Mouse (Mus musculus): ENCODE measurements around the gene Rap2b. TPM values are rescaled to one million over a fixed set of nuclear protein-coding genes. Genes with fewer than 3 reads are reported as not detected.

Rap2b gene
- polyA plus RNA-seq, 1 experiment from 2014 or later: 4.9 TPM

DNA sequence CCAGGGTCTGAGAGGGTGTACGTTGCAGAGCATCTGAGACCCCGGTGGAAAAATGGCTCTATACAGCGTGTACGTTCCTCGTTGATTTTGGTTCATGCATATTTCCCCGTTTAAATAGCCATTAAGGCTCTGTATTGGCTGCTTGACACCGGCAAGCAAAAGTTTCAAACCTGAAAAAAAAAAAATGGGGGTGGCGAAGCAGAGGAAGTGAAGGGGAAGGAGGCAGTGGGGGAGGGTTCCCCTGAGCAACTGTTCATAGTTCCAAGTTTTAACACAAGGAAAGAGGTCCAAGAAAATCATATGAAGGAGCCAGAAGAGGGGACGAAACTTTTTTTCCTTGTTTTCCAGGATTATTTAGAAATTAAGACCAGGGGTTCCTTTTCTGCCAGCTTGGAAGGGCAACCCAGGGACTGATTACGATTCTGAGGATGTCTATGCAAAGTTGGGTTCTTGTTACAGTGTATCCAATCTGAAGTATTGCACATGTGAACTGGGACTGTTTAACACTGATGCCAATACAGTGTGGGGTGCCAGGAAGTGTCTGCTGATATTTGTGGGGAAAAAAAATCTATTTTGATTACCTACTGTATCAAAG, 4.4 kb downstream of the Rap2b start, which contains the start of gene B430305J03Rik:
Gene B430305J03Rik, minus strand, starts transcription at position 173 of the 595 bp plus-strand sequence.
- peak within 1 kb of the TSS; percentile 88 for H3K4me2 ChIP-seq (ENCODE audit: low read depth, low read length)
- peak within 1 kb of the TSS; percentile 92 for H3K4me3 ChIP-seq (ENCODE audit: low read length)
- ATAC-seq: no peak
- peaks cover 12% of the 10 kb centered on the region for H3K4me1 ChIP-seq (ENCODE audit: control insufficient read depth, insufficient read depth, low read length)
- no peaks in the 10 kb centered on the region for H3K9me3 ChIP-seq (ENCODE audit: control insufficient read depth, low read length)
- H3K36me3 ChIP-seq (ENCODE audit: control insufficient read depth, insufficient read depth, low read length): peaks cover 3% of the 10 kb centered on the region; the same call in 1 of the 2 replicates
- 3% methylated on average over 10 of the region's 10 CpGs for WGBS
- peak within 1 kb of the TSS; percentile 86 for H3K27ac ChIP-seq (ENCODE audit: low read length)
- peak within 1 kb of the TSS; percentile 88 for H3K9ac ChIP-seq (ENCODE audit: low read depth, low read length)
- no peaks in the 10 kb centered on the region for H3K27me3 ChIP-seq (replicated peaks; ENCODE audit: control insufficient read depth, insufficient read depth, low read length)

- no peak for ATAC-seq
- Histone ChIP-seq H3K4me2 (ENCODE audit: low read depth, low read length) (no peak overlapping the region), H3K27ac (ENCODE audit: low read length) (no peak overlapping the region), H3K27me3 (replicated peaks; ENCODE audit: control insufficient read depth, insufficient read depth, low read length) (no peaks in the 10 kb centered on the region), H3K36me3 (ENCODE audit: control insufficient read depth, insufficient read depth, low read length) (peaks cover 3% of the 10 kb centered on the region; the same call in 1 of the 2 replicates), H3K9me3 (ENCODE audit: control insufficient read depth, low read length) (no peaks in the 10 kb centered on the region), H3K9ac (ENCODE audit: low read depth, low read length) (no peak overlapping the region), H3K4me3 (ENCODE audit: low read length) (no peak overlapping the region), H3K4me1 (ENCODE audit: control insufficient read depth, insufficient read depth, low read length) (peaks cover 8% of the 10 kb centered on the region)
- 96% methylated on average over 1 of the region's 1 CpGs for WGBS
Observed at GRCm38 (mm10) chr3:61368446-61368845, 7.0 kb downstream of the Rap2b start.

DNA sequence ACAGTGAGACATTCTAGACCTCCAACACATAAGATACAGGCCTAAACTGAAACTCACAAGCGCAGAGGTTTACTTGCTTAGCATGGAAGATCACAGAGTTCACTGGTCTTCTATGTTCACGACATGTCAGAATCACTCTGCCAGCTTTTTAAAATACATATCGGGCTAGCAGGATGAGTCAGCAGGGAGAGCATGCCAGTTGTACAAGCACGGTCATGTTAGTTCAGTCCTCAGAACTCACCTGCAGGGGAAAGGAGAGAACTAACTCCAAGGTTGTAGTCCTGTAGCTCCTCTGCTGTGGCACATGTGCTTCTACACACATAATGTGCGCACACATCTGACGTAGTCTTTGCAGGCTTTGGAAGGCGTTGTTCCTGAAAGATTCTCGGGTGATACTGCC, 14.6 kb downstream of the Rap2b start:
- no peak overlapping the region for H3K27ac ChIP-seq (ENCODE audit: low read length)
- ATAC-seq: no peak
- no peak overlapping the region for H3K4me2 ChIP-seq (ENCODE audit: low read depth, low read length)
- H3K27me3 ChIP-seq (replicated peaks; ENCODE audit: control insufficient read depth, insufficient read depth, low read length): no peaks in the 10 kb centered on the region
- no peaks in the 10 kb centered on the region for H3K9me3 ChIP-seq (ENCODE audit: control insufficient read depth, low read length)
- no peak overlapping the region for H3K9ac ChIP-seq (ENCODE audit: low read depth, low read length)
- WGBS: 89% methylated on average over 8 of the region's 8 CpGs
- no peaks in the 10 kb centered on the region for H3K36me3 ChIP-seq (ENCODE audit: control insufficient read depth, insufficient read depth, low read length)
- no peak overlapping the region for H3K4me3 ChIP-seq (ENCODE audit: low read length)
- no peaks in the 10 kb centered on the region for H3K4me1 ChIP-seq (ENCODE audit: control insufficient read depth, insufficient read depth, low read length)

- ATAC-seq: no peak
- Histone ChIP-seq H3K9ac (ENCODE audit: low read depth, low read length) (no peak overlapping the region), H3K9me3 (ENCODE audit: control insufficient read depth, low read length) (no peaks in the 10 kb centered on the region), H3K4me3 (ENCODE audit: low read length) (no peak overlapping the region), H3K27me3 (replicated peaks; ENCODE audit: control insufficient read depth, insufficient read depth, low read length) (no peaks in the 10 kb centered on the region), H3K4me2 (ENCODE audit: low read depth, low read length) (no peak overlapping the region), H3K27ac (ENCODE audit: low read length) (no peak overlapping the region), H3K36me3 (ENCODE audit: control insufficient read depth, insufficient read depth, low read length) (no peaks in the 10 kb centered on the region), H3K4me1 (ENCODE audit: control insufficient read depth, insufficient read depth, low read length) (no peaks in the 10 kb centered on the region)
- WGBS: 78% methylated on average over 4 of the region's 4 CpGs
Observed at GRCm38 (mm10) chr3:61386368-61386767, 24.9 kb downstream of the Rap2b start.

DNA sequence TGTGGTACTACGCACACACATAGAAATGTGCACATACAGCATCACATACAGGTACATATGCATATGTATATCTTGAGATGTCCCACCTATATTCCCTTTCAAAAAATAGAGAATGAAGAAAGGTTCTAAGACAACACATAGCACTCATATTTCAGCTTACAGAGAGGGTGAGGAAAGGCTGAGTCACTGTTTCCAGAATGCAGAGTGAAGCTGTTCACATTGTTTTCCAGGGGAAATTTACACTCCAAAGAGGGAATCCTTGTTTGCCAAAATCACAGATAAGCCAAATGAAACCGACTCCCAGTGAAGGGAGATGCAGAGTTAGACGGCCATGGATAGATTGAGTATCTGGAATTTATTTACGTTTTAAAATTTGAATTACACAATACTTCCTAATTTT, 30.1 kb downstream of the Rap2b start:
- H3K4me2 ChIP-seq (ENCODE audit: low read depth, low read length): no peak overlapping the region
- no peak for ATAC-seq
- H3K27ac ChIP-seq (ENCODE audit: low read length): no peak overlapping the region
- no peaks in the 10 kb centered on the region for H3K4me1 ChIP-seq (ENCODE audit: control insufficient read depth, insufficient read depth, low read length)
- no peaks in the 10 kb centered on the region for H3K36me3 ChIP-seq (ENCODE audit: control insufficient read depth, insufficient read depth, low read length)
- H3K9me3 ChIP-seq (ENCODE audit: control insufficient read depth, low read length): no peaks in the 10 kb centered on the region
- no peak overlapping the region for H3K9ac ChIP-seq (ENCODE audit: low read depth, low read length)
- WGBS: 62% methylated on average over 4 of the region's 4 CpGs
- no peak overlapping the region for H3K4me3 ChIP-seq (ENCODE audit: low read length)
- no peaks in the 10 kb centered on the region for H3K27me3 ChIP-seq (replicated peaks; ENCODE audit: control insufficient read depth, insufficient read depth, low read length)

- no peak overlapping the region for H3K9ac ChIP-seq (ENCODE audit: low read depth, low read length)
- no peaks in the 10 kb centered on the region for H3K36me3 ChIP-seq (ENCODE audit: control insufficient read depth, insufficient read depth, low read length)
- H3K4me2 ChIP-seq (ENCODE audit: low read depth, low read length): no peak overlapping the region
- peak; percentile 50; the same call in 1 of the 2 replicates for ATAC-seq
- no peak overlapping the region for H3K27ac ChIP-seq (ENCODE audit: low read length)
- H3K4me1 ChIP-seq (ENCODE audit: control insufficient read depth, insufficient read depth, low read length): no peaks in the 10 kb centered on the region
- H3K9me3 ChIP-seq (ENCODE audit: control insufficient read depth, low read length): no peaks in the 10 kb centered on the region
- no peaks in the 10 kb centered on the region for H3K27me3 ChIP-seq (replicated peaks; ENCODE audit: control insufficient read depth, insufficient read depth, low read length)
- 83% methylated on average over 1 of the region's 1 CpGs for WGBS
- no peak overlapping the region for H3K4me3 ChIP-seq (ENCODE audit: low read length)
Observed at GRCm38 (mm10) chr3:61392881-61393280, 31.4 kb downstream of the Rap2b start.

DNA sequence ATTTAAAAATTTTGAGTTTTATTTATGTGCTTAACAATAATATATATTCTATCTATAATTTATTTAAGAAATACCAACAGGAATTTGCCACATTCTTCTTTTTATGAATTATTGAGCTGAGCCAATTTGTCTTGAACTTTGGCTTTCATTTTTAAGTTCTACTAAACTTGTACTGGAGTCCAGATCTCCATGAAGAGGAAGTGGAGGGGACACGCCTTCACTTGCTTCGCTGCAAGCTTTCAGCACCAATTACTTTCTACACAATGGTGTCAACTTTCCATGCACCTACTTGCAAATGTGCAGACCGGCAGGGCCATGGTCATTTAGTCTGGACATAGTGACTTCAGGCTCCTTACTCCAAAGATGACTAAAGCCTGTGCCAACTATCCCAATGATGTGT, 32.1 kb downstream of the Rap2b start:
- Histone ChIP-seq H3K4me3 (ENCODE audit: low read length) (no peak overlapping the region), H3K27ac (ENCODE audit: low read length) (no peak overlapping the region), H3K9me3 (ENCODE audit: control insufficient read depth, low read length) (no peaks in the 10 kb centered on the region), H3K4me2 (ENCODE audit: low read depth, low read length) (no peak overlapping the region), H3K9ac (ENCODE audit: low read depth, low read length) (no peak overlapping the region), H3K27me3 (replicated peaks; ENCODE audit: control insufficient read depth, insufficient read depth, low read length) (no peaks in the 10 kb centered on the region), H3K4me1 (ENCODE audit: control insufficient read depth, insufficient read depth, low read length) (no peaks in the 10 kb centered on the region), H3K36me3 (ENCODE audit: control insufficient read depth, insufficient read depth, low read length) (no peaks in the 10 kb centered on the region)
- WGBS: 79% methylated on average over 3 of the region's 3 CpGs
- ATAC-seq: no peak

- H3K4me2 ChIP-seq (ENCODE audit: low read depth, low read length): no peak overlapping the region
- H3K4me1 ChIP-seq (ENCODE audit: control insufficient read depth, insufficient read depth, low read length): no peaks in the 10 kb centered on the region
- no peaks in the 10 kb centered on the region for H3K9me3 ChIP-seq (ENCODE audit: control insufficient read depth, low read length)
- no peaks in the 10 kb centered on the region for H3K36me3 ChIP-seq (ENCODE audit: control insufficient read depth, insufficient read depth, low read length)
- no peak overlapping the region for H3K27ac ChIP-seq (ENCODE audit: low read length)
- WGBS: 87% methylated on average over 3 of the region's 3 CpGs
- no peak for ATAC-seq
- H3K9ac ChIP-seq (ENCODE audit: low read depth, low read length): no peak overlapping the region
- no peaks in the 10 kb centered on the region for H3K27me3 ChIP-seq (replicated peaks; ENCODE audit: control insufficient read depth, insufficient read depth, low read length)
- H3K4me3 ChIP-seq (ENCODE audit: low read length): no peak overlapping the region
Observed at GRCm38 (mm10) chr3:61395382-61395781, 33.9 kb downstream of the Rap2b start.

GRCm38 (mm10) chr3:61396728-61397127, 35.3 kb downstream of the Rap2b start:
- Histone ChIP-seq H3K27me3 (replicated peaks; ENCODE audit: control insufficient read depth, insufficient read depth, low read length) (no peaks in the 10 kb centered on the region), H3K4me1 (ENCODE audit: control insufficient read depth, insufficient read depth, low read length) (no peaks in the 10 kb centered on the region), H3K27ac (ENCODE audit: low read length) (no peak overlapping the region), H3K9me3 (ENCODE audit: control insufficient read depth, low read length) (no peaks in the 10 kb centered on the region), H3K36me3 (ENCODE audit: control insufficient read depth, insufficient read depth, low read length) (no peaks in the 10 kb centered on the region), H3K4me3 (ENCODE audit: low read length) (no peak overlapping the region), H3K4me2 (ENCODE audit: low read depth, low read length) (no peak overlapping the region), H3K9ac (ENCODE audit: low read depth, low read length) (no peak overlapping the region)
- no peak for ATAC-seq
- whole genome bisulfite sequencing: 75% methylated on average over 2 of the region's 2 CpGs

DNA sequence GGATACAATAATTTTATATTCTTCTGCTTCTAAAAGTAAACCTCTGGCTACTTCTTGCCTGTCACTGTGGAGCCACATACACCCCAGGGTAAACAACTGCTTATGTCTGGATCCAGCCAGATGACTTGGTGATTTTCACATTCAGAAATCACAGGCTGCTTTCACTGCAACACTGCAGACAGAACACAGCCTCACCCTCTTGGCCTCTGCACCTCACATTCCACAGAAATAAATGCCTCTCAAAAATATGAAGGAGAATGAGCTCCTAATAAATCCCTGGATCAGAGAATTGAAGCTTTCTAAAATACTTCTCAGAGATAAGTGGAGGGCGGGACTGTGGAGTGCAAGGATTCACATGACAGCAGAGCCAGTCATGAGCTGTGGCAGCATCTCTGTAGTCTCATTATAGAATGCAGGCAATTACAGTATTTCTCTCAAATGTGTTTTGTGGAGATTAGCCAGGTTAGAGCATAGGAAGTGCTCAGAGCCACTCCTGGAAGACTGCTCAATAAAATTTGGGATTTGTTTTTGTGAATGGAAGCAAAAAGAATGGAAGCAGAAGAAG, 39.5 kb downstream of the Rap2b start:
- ATAC-seq: no peak
- Histone ChIP-seq H3K9ac (ENCODE audit: low read depth, low read length) (no peak overlapping the region), H3K27me3 (replicated peaks; ENCODE audit: control insufficient read depth, insufficient read depth, low read length) (no peaks in the 10 kb centered on the region), H3K4me1 (ENCODE audit: control insufficient read depth, insufficient read depth, low read length) (no peaks in the 10 kb centered on the region), H3K4me3 (ENCODE audit: low read length) (no peak overlapping the region), H3K36me3 (ENCODE audit: control insufficient read depth, insufficient read depth, low read length) (no peaks in the 10 kb centered on the region), H3K4me2 (ENCODE audit: low read depth, low read length) (no peak overlapping the region), H3K9me3 (ENCODE audit: control insufficient read depth, low read length) (no peaks in the 10 kb centered on the region), H3K27ac (ENCODE audit: low read length) (no peak overlapping the region)
- 34% methylated on average over 1 of the region's 1 CpGs for WGBS

All from intestine, embryonic 16.5 days (tissue).